Mouse (Mus musculus): Measurements from ENCODE around the gene Ylpm1.

GRCm38 (mm10) chr12:84970428-84971096, 25.6 kb upstream of the Ylpm1 start, which contains the start of the genes Fcf1 and Arel1:
- TF ChIP-seq CTCF (IDR thresholded peaks at IDR 0.05) (no peak), EP300 (IDR thresholded peaks at IDR 0.05) (no peak)
